Mouse (Mus musculus) c-Kit-positive CD71-positive TER-119-positive erythroid progenitor cells, embryonic 14.5 days (primary cell): ENCODE data around the gene Rfx2.

Experiments used
- DNase-seq: peaks from one replicate; pipeline ENCODE4 v3.0.0-alpha.2; 2013; ENCODE audit warnings: low spot score

The Rfx2 gene

DNA sequence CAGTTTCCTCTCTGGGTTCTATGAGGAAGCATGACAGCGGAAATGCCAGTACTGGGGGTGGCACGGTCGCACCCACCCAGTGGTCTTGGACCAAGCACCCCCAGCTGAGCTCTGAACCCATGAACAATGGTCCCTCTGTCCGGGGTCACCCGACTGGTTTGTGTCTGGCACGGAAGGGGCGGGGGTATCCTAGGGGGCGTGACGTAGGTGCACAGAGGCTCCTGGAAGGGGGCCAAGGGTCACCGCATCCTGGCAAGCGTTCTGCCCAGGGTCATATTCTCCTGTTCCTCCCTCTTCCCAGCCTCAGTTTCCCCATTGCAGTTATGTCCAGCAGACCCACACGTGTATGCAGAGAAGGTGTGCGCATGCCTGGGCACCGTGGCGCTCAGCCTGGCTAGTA, 77.4 kb downstream of the Rfx2 start:
- DNase-seq, result no peak

DNA sequence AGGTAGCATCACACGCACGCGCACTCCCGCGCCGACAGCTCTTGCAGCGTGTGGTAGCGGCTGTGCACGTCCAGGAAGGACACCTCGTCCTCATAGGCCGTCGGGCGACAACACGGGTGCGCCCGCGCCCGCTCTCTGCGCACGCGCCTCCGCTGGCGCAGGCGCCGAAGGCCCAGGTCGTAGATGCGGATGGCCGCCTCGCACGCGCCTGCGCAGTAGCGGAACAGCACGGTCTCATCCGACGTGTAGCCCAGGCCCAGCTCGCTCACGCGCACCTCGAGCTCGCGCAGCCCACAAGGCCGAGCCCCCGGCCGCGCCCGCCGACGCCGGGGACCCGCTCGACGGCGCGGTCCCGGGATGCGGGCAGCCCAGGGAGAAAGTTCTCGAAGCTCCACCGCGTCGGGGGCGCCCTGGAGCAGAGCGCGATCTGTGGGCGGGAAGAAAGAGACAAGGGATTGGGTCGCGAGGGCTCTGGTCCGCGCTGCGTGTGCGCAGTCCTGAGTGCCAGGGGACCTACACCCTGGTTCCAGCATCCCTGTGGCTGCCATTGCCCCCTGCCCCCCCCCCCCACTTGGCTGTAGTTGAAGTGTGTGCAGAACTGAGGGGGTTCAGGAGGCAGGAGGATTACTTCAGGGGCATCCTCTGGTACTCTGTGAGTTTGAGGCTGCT, 79.3 kb downstream of the Rfx2 start:
- no peak for DNase-seq

DNA sequence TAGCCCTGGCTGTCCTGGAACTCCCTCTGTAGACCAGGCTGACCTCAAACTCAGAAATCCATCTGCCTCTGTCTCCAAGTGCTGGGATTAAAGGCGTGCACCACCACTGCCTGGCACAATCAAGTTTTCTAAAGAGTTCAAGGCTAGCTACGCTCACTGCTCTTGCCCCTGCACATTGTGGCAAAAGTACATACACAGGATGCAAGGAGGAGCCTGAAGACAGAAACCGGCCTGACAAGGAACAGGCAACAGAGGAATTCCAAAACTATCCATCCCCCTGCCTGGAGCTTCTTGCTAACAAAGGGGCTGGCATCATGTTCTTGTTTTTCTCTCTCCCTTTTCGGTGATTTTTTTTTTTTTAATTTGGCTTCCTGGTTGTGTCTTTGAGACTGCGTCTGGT, 86.6 kb downstream of the Rfx2 start:
- DNase-seq, result no peak

DNA sequence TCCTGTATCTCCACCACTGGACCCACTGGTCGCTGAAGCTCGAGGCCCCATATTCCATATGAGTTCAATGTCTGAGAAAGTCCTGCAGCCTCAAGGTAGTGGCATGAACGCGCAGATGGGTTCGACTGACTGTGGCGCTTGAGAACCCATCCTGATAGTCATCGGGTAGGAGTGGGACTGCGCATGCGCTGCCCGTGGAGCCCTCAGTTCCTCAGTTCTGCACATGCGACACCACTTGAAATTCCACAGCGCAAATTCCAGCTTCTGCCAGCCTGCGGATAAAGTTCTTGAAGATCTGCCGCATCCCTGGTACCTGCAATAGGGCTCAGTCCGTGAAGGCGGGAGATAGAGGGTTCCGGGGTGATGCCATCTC, 90.0 kb downstream of the Rfx2 start:
- DNase-seq, result no peak

DNA sequence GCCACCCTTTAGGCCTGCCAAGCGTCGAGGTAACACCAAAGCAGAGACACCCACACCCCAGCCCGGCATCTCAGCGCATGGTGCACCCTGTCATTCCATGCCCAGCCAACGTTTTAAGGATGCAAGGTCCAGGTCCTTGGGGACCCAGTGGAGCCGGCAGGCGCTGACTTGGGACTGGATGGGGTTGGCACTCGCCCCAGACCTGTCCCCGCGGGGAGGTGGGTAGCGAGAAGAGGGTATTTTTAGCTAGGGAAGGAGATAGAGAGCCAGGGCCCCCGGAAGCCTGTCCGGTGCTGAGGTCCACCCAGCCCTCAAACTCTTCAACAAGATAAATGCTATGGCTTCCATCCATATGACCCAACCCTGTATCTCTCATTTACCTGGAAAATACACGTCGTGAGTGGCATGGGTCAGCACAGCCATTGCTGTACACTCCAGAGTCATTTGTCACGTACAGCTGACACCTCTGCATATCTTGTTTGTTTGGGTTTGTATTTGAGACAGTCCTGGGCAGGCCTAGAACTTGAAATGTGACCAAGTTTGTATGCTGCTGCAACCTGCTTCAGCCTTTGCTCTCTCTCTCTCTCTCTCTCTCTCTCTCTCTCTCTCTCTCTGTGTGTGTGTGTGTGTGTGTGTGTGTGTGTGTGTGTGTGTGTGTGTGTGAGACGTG, 90.6 kb downstream of the Rfx2 start:
- DNase-seq, result no peak

DNA sequence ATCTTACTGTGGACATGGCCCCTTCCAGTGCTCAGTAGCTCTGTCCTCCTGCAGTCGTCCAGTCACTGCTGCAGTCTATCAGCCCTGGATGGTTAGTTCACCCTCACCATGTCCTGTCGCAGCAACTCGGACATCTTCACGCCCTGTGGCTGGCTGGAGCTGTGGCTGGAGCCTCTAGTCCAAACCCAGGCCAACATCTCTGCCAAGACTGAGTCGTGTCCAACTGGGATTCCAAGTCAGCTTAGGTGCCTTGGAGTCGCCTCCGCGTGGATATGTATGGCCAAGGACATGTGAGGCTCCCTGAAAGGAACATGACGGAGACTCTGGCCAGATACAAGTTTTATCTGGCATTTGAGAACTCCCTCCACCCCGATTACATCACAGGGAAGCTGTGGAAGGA, 92.6 kb downstream of the Rfx2 start:
- no peak for DNase-seq

DNA sequence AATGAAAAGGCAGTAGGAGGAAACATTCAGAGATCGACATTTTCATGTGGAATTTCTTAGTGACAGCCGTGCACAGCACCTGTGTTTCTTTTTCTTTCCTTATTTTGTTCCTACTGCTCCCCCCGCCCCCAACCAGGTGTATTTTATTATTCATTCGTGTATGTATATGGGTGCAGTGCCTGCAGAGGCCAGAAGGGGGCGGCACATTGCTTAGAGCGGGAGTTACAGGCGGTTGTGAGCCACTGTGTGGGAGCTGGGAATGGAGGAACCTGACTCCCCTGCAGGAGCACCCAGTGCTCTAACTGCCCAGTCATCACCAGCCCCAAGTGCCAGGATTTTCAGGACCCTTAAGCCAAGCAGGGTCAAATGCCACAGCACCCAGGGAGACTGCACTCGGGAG, 94.3 kb downstream of the Rfx2 start:
- DNase-seq, result no peak

DNA sequence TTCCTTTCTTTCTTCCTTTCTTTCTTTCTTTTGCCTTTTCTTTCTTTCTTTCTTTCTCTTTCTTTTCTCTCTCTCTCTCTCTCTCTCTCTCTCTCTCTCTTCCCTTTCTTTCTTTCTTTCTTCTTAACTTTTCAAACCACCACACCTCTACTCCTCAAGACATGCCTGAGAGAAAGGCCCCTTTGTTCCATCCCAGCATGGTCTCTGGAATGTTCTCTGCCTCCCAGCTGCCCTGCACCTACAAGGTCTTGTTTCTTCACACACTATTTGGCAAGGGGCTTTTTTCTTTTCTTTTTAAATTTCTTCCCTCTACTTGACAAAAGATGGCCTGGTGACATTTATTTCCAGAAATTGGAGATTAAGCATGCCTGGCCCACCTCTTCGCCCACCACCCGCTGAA, 101.2 kb downstream of the Rfx2 start:
- no peak for DNase-seq

DNA sequence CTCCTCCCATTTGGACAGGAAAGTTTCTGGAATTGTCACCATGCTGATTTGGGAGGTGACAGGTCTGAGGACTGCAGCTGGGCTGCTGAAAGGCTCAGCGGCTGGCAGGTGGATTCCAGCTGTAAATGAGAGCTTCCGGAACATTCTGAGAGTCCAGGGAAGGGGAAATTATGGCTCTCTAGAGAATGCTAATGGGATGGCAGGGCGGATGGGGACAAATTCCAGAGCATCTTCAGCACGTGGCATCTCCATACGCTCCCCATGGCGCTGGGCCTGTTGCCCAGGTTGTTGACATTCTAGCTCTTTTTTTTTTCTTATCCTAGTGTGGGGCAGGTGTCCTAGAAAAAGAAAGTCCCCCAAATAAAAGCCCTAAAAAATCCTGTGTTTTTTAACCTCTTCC, 101.7 kb downstream of the Rfx2 start:
- DNase-seq, result no peak

DNA sequence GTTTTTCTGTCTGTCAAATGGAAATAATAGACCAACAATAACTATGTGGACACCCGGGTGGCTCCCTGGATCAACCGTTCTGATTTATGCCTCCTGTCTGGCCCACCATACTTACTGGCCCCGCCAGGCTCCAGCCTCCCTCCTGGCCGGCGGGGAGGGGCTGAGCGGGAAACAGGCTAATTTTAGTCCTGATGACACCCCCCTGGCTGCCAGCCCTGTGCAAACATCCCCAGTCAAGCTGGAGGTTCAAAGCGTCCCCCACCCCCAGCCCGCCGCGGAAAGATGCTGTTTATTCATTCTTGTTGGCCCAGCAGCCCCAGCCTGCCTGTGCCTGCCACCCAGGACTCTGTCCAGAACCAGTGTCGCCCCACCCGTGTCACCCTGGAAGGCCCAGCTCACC, 102.7 kb downstream of the Rfx2 start:
- no peak for DNase-seq

DNA sequence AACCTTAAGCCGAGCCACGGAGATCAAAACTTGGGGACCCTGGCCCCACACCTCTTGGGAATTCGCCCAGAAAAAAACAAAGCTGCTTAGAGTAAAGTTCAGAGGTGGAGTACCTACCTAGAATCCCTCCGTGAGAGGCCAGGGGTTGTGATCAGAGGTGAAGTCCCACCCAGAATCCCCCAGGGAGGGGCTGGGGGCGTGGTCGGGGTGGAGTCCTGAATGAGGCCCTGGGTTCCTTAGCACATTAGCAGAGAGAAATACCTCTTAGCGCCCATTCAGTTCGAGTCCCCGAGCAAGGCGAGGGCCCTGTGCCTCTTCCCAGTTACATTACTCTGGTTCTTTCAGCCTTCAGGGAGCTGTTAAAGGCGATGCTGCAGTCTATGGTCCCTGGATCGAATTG, 103.2 kb downstream of the Rfx2 start:
- DNase-seq, result peak; percentile 33

DNA sequence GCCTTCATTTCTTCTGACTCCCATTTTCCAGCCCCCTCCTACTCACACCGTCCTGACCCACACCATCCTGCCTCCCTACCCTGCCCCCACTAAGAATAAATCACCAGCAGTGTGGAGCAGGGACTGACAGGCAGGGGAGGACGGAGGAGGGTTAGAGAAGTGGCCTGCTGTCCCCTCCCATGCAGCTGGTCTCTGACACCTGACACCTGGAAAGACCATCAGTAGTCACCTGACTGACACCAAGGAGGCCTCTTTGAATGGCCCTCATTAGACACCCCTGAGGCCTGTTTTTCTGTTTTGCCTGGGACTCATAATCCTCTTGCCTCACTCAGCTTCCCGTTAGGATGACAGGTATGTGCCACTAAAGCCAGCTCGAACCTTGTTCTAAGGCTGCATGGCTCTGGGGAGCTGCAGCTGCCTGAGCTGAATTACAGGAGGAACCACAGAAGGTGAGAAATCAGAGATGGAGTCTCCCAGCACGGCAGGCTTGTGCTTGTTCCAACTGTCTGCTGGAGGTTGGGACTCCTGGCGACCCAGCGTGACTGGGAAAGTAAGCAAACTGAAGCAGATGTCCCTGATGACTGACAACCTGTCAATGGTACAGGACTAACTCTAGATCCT, 103.7 kb downstream of the Rfx2 start:
- DNase-seq, result no peak
